Mouse (Mus musculus): Measurements from ENCODE around the gene Foxred1. TPM values are rescaled to one million over a fixed set of nuclear protein-coding genes. Genes with fewer than 3 reads are reported as not detected.
A peak's percentile ranks its signal among the peaks of the same experiment; 100 is the strongest.

The Foxred1 gene
- total RNA-seq, 2 experiments from 2014 or later = 82.4 to 91.3 TPM

DNA sequence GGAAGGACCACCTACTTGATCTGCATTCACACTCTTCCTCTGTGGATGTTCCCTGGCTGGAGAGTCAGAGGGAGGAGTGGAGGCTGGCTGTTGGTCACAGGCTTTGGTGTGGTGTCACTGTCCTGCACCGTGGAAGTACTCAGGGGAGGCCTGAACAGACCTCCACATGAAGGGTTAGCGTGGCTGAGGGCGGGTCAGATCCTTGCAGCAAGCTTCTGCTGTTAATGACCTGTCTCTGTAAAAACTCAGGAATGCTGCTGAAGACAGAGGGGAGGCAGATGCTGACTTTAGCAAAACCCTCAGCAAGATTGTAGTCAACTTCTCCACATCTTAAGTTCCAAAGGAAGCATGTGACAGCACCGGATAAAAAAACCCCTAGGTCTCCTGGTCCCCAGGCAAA lies 54.0 kb downstream of the Foxred1 start:
- intact Hi-C loops (cut with DNase I) = no loop called here
- peak in 1 of 2 experiments; percentile 24 for DNase-seq

DNA sequence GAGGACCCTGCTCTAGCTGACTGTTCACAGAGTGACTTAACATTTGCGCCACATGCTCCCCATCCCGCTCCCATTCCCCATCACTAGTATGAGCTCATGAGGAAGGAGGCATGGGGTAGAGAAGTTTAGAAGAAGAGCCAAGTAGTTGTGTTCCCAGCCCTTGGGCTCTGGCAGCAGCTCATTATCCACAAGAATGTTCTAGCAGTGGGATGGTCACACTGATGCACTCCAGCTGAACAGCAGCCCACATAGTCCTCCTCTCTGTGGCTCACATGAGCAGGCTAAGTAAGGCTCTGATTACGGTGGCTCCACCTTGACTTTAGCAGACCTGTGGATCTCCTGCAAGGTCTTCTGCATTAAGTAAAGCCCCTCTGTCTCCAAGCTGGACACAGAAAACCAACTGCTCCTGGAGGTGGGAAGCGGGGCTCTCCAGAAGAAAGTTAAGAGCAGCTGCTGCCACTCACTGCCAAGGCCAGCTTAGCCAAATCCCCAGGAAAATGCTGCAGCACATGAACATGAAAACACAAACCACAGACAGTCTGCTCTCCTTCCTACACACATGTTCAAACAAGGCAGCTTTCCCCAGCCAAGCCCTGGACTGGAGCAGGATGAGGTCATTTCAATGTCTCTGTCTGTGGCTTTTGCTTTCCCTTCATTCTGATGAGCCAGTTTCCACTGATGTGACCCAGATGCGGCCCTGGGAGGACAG lies 54.7 kb downstream of the Foxred1 start:
- intact Hi-C loops (cut with DNase I) = no loop called here
- peak; percentile 72 to 75 for DNase-seq

Other genes with a start within 250 kb of the Foxred1 start
- 10 to 100 TPM; 33.9 to 43.2 TPM for gene St3gal4, start 91.8 kb downstream of the Foxred1 start, total RNA-seq (2021)
- 10 to 100 TPM; 20.8 to 23.3 TPM for gene Dcps, start 35.0 kb downstream of the Foxred1 start, total RNA-seq (2021)
- 100 to 1,000 TPM in 1 of 2 experiments, 10 to 100 TPM in 1; 98.2 to 100 TPM for gene Srpr, start 10.9 kb downstream of the Foxred1 start, total RNA-seq (2021)
- 1 to 10 TPM; 6.6 to 8.0 TPM for gene Tirap, start 10.8 kb downstream of the Foxred1 start, total RNA-seq (2021)
- 10 to 100 TPM; 14.3 to 16.7 TPM for gene Fam118b, start 56.8 kb upstream of the Foxred1 start, total RNA-seq (2021)
- 10 to 100 TPM; 10.1 to 11.9 TPM for gene Rpusd4, start 56.8 kb upstream of the Foxred1 start, total RNA-seq (2021)
- gene Cdon, start 210.1 kb upstream of the Foxred1 start, total RNA-seq (2021) = 10 to 100 TPM; 19.7 to 31.2 TPM